Comparison of ENCODE assay signal across 9 mouse cellular contexts in genomic region chr9:55430133-55430532, GRCm38 (mm10).
DNase-seq lines count a peak whose midpoint lies in the region; ATAC-seq lines count a peak whose summit lies in the region.
"Had no signal": no experiment of that assay in that cellular context is flagged by ENCODE, and none has a peak within 500 bp of the region (broad histone marks: within the 10 kb centered on the region; RNA-seq: fewer than 3 reads in every experiment).

No protein-coding gene starts in this region.

- peak overlapping the region; percentile 34 for H3K4me2 ChIP-seq in limb, embryonic 11.5 days (ENCODE audit: low read depth, severe bottlenecking)

- H3K9me3 ChIP-seq in limb, embryonic 11.5 days (ENCODE audit: control insufficient read depth, low read length): no peaks in the 10 kb centered on the region

- peak; percentile 15 for DNase-seq in thymus, postnatal 0 days (ENCODE audit: low spot score)
- DNase-seq in thymus, adult 18-20 months: no peak
- DNase-seq in heart, postnatal 4 days: peak; percentile 16
- DNase-seq in limb, embryonic 11.5 days (ENCODE audit: low spot score): peak; percentile 69
- peak; percentile 25 for DNase-seq in neural tube, embryonic 10.5 days (ENCODE audit: extremely low spot score, low spot score)
- no peak for DNase-seq in ovary, postnatal 10 days (ENCODE audit: low spot score)
- DNase-seq in cerebellum, adult 8-10 months: no peak

- no peak for ATAC-seq in limb, embryonic 11.5 days (ENCODE audit: insufficient number of reproducible peaks, low FRiP score, low TSS enrichment, low read depth)
- ATAC-seq in megakaryocyte, adult 5-6 weeks (ENCODE audit: poor library complexity, severe bottlenecking): no peak
- ATAC-seq: Patski had no signal

- no peaks in the 10 kb centered on the region for H3K36me3 ChIP-seq in limb, embryonic 11.5 days (ENCODE audit: control insufficient read depth, insufficient read depth, low read length)

- peak overlapping the region; percentile 32 for H3K9ac ChIP-seq in limb, embryonic 11.5 days (ENCODE audit: low read length)

- no peak overlapping the region for H3K27ac ChIP-seq in limb, embryonic 11.5 days (replicated peaks; ENCODE audit: low read depth, low read length)

- H3K27me3 ChIP-seq in limb, embryonic 11.5 days (ENCODE audit: control insufficient read depth, insufficient read depth, low read length): no peaks in the 10 kb centered on the region
- H3K27me3 ChIP-seq: Patski had no signal

- 16% methylated on average over 20 of the region's 20 CpGs for WGBS in limb, embryonic 11.5 days

- H3K4me3 ChIP-seq in limb, embryonic 11.5 days (ENCODE audit: low read depth, low read length): no peak overlapping the region

- peaks cover 11% of the 10 kb centered on the region; the same call in 1 of the 2 replicates for H3K4me1 ChIP-seq in limb, embryonic 11.5 days (ENCODE audit: control insufficient read depth, insufficient read depth, low read length)

Comparison
In these comparisons a context has a peak if more than half of its experiments do, and no peak if none do; other contexts are left out.
1. DNase-seq: peak in thymus, postnatal 0 days (single experiment), heart, postnatal 4 days (single experiment), limb, embryonic 11.5 days (single experiment) and neural tube, embryonic 10.5 days (single experiment); none in thymus, adult 18-20 months (0 of 2), ovary, postnatal 10 days (single experiment) and cerebellum, adult 8-10 months (single experiment).